ENCODE assay signal across 8 mouse cellular contexts in genomic region chr17:81193230-81193871, GRCm38 (mm10).
DNase-seq lines count a peak whose midpoint lies in the region; TF ChIP-seq lines count a peak whose summit lies in the region.

No protein-coding gene starts in this region.

- no peak for TF ChIP-seq POLR2A in lung, adult 2 months (IDR thresholded peaks at IDR 0.05; ENCODE audit: borderline replicate concordance, extremely low read depth, low read depth, low read length)

- H3K4me3 ChIP-seq in lung, adult 2 months (replicated peaks; ENCODE audit: extremely low read depth, low read depth, low read length): no peak overlapping the region

- TF ChIP-seq CTCF in lung, adult 2 months (IDR thresholded peaks at IDR 0.05; ENCODE audit: insufficient read depth, low read length): peak; percentile 30; the same call in 1 of the 2 replicates

- 39% methylated on average over 8 of the region's 8 CpGs for WGBS in lung, adult 2 months

- peak; percentile 35 to 42 for DNase-seq in B cell, adult 2 months
- peak; percentile 48 for DNase-seq in R1 (ENCODE audit: low read depth, low spot score)
- peak; percentile 69 to 78 for DNase-seq in cerebellum, postnatal 36 days
- peak; percentile 61 to 85 for DNase-seq in frontal cortex, postnatal 36 days (ENCODE audit: low spot score in 2 of 2)
- peak; percentile 80 for DNase-seq in layer of hippocampus, adult 11-12 months (ENCODE audit: low spot score)
- DNase-seq in lung, adult 2 months: peak; percentile 47
- DNase-seq in retina, embryonic 14.5 days (ENCODE audit: low spot score): peak; percentile 85
- peak; percentile 73 for DNase-seq in urinary bladder, postnatal 25 days (ENCODE audit: low spot score)

- no peaks in the 10 kb centered on the region for H3K4me1 ChIP-seq in lung, adult 2 months (ENCODE audit: control insufficient read depth, insufficient read depth, low read length)
